Mouse (Mus musculus) hindlimb bud, embryonic 11.5 days (tissue): ENCODE measurements at regions not wholly inside any gene's neighbourhood (a gene's known extent, or its start where the extent isn't known, plus 50 kb on each side); places are given as distances from the start of the nearest gene placed in this dataset.

ENCODE experiments used
- DNase-seq: peaks from one replicate; pipeline ENCODE4 v3.0.0-alpha.2; 2012; ENCODE audit warnings: low read depth, low spot score; ENCODE audit errors: extremely low spot score

GRCm38 (mm10) chr8:25463532-25463931, 639.4 kb upstream of the Adam5 start:
- DNase-seq = no peak

GRCm38 (mm10) chr8:25462492-25462891, 638.3 kb upstream of the Adam5 start:
- no peak for DNase-seq

GRCm38 (mm10) chr8:25455644-25456043, 631.5 kb upstream of the Adam5 start:
- no peak for DNase-seq

- DNase-seq = no peak
Observed at GRCm38 (mm10) chr8:25454972-25455371, 630.8 kb upstream of the Adam5 start.

GRCm38 (mm10) chr8:25453826-25454225, 629.7 kb upstream of the Adam5 start:
- no peak for DNase-seq

GRCm38 (mm10) chr8:25450544-25450943, 626.4 kb upstream of the Adam5 start:
- no peak for DNase-seq

GRCm38 (mm10) chr8:25449590-25449989, 625.4 kb upstream of the Adam5 start:
- no peak for DNase-seq

- no peak for DNase-seq
Observed at GRCm38 (mm10) chr8:25447900-25448299, 623.7 kb upstream of the Adam5 start.

GRCm38 (mm10) chr8:25445968-25446367, 621.8 kb upstream of the Adam5 start:
- no peak for DNase-seq

GRCm38 (mm10) chr8:25445054-25445453, 620.9 kb upstream of the Adam5 start:
- no peak for DNase-seq

GRCm38 (mm10) chr8:25443552-25443951, 619.4 kb upstream of the Adam5 start:
- no peak for DNase-seq

- DNase-seq = no peak
Observed at GRCm38 (mm10) chr8:25441057-25441441, 616.9 kb upstream of the Adam5 start.

GRCm38 (mm10) chr8:25440391-25441056, 616.4 kb upstream of the Adam5 start:
- DNase-seq = no peak

GRCm38 (mm10) chr8:25439971-25440370, 615.8 kb upstream of the Adam5 start:
- no peak for DNase-seq

- DNase-seq = no peak
Observed at GRCm38 (mm10) chr8:25438021-25438620, 614.0 kb upstream of the Adam5 start.

- DNase-seq = no peak
Observed at GRCm38 (mm10) chr8:25437178-25437577, 613.0 kb upstream of the Adam5 start.

GRCm38 (mm10) chr8:25430552-25430951, 606.4 kb upstream of the Adam5 start:
- no peak for DNase-seq

- no peak for DNase-seq
Observed at GRCm38 (mm10) chr8:25429846-25430482, 605.8 kb upstream of the Adam5 start.

- no peak for DNase-seq
Observed at GRCm38 (mm10) chr8:25428761-25429160, 604.6 kb upstream of the Adam5 start.

- DNase-seq = no peak
Observed at GRCm38 (mm10) chr8:25426207-25426606, 602.0 kb upstream of the Adam5 start.

GRCm38 (mm10) chr8:25421478-25421877, 597.3 kb upstream of the Adam5 start:
- DNase-seq = no peak

- DNase-seq = no peak
Observed at GRCm38 (mm10) chr8:25410536-25410935, 586.4 kb upstream of the Adam5 start.
